Mouse (Mus musculus): ENCODE measurements around the gene Cacna1e.

- no peak for TF ChIP-seq GATA1 (IDR thresholded peaks at IDR 0.05; ENCODE audit: low read length)
- TF ChIP-seq TAL1 (IDR thresholded peaks at IDR 0.05; ENCODE audit: low read length): no peak
Observed at GRCm38 (mm10) chr1:154446456-154446855, 437.8 kb downstream of the Cacna1e start.
